Mouse (Mus musculus) c-Kit-positive CD71-negative TER-119-negative erythroid progenitor cells, embryonic 14.5 days (primary cell): Measurements from ENCODE around the gene Dync1li1.

Source experiments
- DNase-seq: peaks from one replicate; pipeline ENCODE4 v3.0.0-alpha.2; 2013; ENCODE audit warnings: low read depth

The Dync1li1 gene

DNA sequence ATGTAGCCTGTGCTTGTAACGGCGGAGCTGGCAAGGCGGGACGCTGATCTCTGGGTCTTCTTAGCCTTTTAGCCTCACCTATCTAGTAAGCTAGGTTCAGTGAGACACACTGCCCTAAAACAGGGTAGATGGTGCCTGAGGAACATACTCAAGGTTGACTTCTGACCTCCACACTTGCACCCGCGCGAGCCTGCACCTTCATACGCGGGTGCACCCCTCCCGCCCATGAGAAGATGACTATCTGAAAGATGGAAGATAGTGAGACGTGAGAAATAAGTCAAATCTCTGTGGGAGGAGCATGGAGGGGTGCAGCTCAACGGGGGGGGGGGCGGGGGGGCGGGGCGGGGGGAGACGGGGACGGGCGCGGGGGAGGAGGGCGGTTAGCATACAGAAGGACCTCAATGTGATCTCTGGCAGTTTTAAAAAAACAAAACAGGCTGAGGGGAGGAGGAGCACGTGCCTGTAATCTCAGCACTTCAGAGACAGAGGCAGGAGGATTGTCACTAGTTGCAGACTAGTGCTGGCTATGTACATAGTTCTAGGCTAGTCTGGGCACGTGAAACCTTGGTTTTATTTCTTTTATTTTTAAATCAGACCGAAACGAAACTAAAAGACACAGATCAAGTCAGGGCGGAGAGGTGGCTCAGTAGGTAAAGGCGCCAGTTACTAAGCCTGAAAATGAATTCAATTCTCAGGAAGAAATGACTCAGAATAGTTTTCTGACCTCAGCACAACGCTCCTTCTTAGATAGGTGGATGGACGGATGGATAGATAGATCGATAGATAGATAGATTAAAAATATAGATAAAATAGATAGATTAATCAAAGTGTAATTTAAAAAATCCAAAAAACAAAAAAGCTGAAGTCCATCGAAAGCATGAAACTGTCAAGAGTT lies 41.6 kb downstream of the Dync1li1 start:
- no peak for DNase-seq

DNA sequence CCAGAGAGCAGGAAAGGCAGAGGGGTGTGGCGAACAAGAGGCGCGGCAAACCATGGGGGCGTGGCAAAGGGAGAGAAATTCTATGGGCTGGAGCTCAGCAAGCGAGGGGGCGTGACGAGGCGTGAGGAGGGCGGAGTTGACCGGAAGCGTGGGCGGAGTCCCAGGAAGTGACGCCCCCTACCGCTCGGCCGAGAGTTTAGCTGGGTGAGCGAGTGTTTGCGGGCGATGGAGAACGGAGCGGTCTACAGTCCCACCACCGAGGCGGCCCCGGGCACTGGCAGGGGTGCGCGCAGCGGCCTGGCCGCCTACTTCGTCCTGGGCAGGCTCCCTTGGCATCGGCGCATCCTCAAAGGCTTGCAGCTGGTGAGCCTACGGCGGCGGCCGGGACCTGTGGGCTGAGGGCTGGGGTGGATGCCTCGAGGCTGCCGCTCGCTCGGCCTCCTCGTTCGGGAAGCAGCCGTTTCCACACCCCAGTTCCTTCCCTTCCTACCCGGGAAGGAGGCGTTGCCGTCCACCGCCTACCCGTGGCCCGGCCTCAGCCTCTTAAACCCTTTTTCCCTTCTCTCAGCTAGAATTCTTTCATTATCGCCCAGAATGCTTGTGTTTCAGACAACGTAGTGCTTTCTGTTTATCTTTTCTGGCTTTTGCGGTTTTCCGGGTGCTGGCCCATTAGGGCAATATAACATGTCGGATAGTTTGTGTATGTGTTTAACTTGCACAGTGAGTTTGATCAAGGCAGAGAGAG lies 42.6 kb downstream of the Dync1li1 start, which contains the start of gene Cmtm6:
Cmtm6 (plus strand) TSS at position 106 of the 745 bp plus-strand sequence.
- DNase-seq, result peak; percentile 93

DNA sequence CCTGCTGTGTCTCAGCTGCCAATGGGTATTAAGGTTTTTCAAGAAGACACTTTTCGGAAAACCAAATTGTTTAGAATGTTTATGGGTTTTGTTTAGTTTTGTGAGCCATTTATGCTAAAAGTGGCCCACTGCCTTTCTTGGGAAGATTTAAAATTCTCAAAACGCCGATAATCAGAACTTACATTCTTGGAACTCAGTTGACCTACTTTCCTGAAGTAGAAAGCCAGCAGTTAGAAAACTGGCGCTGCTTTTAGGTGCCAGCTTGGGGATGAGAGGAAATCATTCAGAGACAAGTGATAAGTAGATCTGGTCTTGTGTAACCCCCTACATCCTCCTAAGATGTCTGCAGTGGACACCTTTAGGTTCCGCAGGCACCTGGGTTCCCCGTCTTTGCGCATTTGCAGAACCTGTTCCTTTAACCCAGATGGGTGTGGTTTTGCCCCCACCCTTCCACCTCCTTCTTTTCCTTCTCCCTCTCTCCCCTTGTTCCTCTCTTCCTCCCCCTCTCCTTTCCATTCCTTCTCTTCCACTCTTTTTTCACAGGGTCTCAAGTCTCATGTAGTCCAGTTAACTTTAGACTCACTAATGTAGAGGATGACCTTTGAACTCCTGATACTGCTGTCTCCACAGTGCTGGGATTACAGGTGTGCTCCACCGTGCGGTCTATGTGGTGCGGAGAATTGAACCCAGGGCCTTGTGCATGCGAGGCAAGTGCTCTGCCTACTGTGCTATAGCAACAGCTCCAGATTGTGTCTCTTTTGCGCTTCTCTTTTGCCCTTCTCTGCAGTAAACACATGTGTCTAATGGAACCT lies 43.5 kb downstream of the Dync1li1 start:
- no peak for DNase-seq

DNA sequence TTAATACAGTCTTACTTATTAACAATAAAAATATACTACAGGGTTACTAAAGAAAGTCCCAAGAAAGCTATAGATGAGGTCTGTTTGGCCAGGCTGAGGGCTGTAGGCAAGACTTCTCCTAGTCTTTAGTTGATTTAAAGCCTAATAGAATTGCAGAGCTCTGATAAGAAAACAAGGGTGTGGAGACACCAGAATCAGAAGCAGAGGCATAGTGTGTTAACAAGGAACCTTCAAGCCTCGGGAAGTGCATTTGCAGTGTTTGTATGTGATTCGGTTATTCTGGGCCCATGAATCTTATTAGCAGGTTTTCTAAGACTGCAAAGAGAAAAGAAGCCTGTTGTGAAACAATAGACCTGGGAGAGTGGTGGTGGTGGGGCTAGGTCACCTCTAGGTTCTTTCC lies 44.6 kb downstream of the Dync1li1 start:
- no peak for DNase-seq

DNA sequence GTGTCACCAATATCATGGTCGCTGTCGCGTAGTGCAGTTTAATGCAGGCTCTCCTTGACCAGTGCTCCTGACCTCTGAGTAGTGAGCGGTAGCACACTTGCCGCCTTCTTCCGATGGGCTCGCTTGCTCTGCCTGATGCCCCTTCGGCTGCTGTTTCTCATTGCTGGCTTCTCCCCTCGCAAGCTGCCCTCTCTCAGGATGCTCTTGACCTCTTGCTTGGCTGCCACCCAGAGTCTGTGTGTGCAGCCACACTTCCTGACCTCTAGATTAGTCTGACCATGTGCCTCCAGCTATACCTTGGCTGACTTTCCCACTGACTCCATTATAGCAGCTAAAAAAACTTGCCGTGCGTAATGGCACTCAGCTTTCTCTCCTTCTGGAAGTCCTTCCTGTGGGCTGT lies 47.9 kb downstream of the Dync1li1 start:
- DNase-seq, result no peak

DNA sequence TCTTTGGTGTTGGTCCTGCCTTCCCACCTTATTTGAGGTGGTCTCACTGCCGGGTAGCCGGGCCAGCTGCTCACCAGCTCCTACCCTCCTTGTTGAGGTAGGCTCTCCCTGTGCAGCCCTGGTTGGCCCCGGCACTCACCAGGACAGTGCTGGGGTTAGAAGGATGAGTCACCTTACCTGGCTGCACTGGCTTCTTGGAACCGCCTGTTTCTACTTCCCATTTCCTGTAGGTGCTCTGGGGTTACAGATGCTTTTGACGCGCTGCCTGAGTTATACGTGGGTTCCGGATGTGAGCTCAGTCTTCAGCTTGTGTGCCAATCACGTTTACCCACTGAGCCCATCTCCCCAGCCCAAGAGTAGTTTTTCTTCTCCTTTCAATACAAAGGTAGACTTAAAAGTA lies 51.7 kb downstream of the Dync1li1 start:
- DNase-seq, result no peak

DNA sequence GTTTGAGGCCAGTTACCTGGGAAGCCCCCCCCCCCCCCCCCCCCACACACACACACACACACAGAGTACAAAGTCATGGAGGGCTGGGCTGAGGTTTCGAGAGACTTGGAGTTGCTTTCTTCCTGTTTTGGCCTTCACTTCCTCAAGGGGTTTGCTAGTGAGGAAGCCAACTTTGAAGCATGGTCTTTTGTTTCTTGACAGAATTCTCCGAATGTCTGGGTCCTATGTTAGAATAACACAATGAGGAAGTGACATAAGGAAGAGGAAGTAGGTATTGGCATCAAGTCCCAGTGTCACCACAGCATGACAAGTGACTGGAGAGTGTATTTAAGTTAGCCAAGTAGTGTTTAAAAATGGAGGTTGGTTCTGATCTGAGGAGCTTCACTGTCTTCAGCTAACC lies 54.1 kb downstream of the Dync1li1 start:
- DNase-seq, result peak; percentile 59

DNA sequence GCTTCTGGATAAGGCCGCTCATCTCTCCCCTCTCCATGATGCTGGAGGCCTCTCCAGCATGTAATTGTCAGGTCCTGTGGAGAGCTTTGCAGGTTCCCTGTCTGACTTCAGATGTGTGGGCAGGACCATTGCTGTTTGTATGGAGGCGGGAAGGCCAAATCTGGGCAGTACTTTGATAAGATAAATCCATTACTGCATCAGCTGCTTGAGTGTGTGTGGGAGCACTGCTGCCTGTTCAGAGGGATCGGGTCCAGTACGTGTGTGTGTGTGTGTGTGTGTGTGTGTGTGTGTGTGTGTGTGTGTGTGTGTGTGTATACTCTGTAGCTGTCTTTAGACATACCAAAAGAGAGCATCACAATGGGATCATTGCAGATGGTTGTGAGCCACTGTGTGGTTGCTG lies 56.6 kb downstream of the Dync1li1 start:
- DNase-seq, result no peak

DNA sequence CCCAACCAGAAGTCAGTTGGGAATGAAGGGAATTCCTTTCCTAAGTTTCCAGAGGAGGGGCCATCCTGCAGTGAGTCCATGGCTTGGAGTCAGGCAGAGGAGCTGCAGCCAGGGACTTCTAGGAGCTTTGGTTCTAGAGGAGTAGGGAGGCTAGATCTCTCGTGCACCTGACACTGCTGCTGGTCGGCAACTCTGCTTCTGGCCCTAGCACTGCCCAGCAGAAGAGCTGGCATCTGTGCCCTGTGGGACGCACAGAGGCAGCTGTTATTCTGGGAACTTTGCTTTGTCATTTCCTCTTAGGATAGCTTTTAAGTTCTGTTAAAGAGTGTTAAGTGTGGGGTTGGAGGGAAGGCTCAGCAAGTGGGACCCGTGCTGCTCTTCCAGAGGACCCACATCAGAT lies 57.1 kb downstream of the Dync1li1 start:
- no peak for DNase-seq

DNA sequence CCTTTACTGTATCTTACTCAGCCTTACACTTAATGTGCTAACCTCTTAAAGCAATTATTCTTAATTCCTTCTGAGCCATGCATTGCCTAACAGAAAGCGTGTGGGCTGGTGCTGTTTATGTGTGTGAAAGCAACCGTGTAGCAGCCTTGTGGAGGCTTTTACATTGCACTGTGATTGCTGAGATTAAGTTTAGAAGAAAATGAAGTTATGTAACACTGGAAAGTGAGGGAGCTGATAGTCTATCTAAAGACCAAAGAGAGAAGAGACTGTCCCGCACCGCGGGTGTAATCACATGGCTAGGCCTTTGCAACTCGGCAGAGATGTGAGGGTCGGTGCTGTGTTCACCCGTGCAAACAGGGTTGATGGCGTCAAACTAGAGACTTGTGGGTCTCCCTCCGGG lies 58.4 kb downstream of the Dync1li1 start:
- DNase-seq, result no peak

DNA sequence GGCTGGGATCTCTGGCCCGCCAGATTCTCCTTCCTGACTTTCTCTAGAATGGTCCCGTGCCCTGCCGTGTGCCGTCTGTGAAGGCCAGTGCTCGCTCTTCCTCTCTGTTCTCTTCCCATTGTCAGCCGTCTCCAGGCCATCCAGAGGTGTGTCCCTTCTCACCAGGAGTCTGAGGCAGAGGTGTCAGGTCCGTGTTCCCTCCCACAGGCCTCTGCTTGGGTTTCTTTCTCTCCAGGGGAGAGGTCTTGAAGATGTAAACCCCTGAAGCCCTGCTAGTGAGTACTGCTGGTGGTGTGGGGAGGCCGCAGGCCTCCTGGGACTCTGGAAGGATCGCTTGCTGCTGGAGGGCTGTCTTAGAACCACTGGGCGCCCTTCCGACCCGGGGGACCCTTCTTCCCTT lies 58.9 kb downstream of the Dync1li1 start:
- DNase-seq, result no peak

DNA sequence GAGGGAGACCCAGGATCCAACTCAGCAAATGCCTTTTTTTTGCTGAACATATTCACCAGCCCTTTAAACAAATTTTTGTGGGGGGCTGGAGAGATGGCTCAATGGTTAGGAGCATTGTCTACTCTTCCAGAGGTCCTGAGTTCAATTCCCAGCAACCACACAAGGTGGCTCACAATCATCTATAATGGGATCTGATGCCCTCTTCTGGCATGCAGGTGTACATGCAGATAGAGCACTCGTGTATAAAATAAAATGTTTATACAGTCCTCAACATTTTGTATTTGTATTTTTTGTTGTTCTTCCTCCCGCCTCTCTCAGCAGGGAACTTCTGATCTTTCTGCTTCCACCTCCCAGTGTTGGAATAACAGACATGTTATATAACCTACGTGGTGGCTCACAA lies 63.0 kb downstream of the Dync1li1 start:
- no peak for DNase-seq

DNA sequence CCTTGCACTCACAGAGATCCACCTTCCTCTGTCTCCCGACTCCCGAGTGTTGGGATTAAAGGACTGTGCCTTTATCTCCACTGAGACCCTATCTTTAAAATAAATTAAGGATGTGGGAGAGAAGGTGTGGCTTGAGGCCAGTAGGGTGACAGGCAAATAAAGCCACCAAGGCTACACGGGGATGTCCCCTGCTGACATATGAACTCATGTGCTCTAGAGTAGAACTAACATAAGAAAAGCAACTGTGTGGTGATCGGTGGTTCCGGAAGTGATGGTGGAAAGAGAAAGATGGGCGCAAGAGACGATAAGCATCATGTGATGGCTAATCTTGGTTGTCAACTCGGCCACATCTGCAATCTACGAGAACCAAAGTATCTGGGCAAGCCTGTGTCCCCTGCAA lies 63.7 kb downstream of the Dync1li1 start:
- no peak for DNase-seq

DNA sequence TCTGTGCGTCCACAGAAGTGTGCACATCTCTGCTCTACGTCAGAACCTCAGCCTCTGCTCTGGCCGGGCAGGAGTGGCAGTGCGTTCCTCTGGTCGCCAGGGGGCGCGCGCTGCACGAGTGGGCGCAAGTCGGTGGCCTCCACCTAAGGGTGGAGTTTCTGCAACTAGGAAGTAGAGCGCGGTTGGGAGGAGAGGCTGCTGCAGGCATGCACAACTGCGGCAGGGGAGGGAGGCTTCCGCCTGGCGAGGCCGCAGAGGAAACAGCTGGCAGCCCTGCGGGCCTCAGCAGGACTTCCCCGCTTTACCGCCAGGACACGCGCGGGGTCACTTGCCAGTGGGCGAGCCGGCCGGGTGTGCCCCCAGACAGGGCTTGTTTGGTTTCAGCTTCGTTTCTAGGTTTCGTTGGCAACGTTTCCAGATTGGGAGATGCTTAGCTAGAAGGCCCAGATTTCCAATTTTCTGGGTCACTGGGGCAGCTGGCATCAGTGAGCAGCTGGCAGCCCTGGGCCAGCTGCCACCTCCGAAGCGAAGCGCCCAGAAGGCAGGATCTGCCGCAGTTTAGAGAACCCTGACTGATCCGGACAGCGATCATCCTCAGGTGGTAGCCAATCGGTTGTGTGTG lies 64.4 kb downstream of the Dync1li1 start:
- DNase-seq, result peak; percentile 84

DNA sequence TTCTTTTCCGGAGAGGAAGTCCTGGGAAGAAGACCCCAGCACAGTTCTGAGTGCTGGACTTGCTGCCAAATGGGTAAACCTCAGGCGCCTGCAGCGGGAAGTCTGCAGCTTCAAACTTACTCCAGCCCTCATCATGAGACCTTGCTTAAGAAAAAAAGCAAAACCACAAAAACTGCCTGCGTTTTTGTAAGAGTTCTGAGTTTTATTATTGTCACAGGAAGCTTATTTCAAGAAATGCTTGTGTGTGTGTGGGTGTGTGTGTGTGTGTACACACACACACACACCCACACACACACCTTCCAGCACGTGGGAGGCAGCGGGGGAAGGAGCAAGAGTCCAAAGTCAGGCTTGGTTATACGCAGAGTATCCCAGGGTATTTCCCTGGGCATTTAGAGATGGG lies 69.7 kb downstream of the Dync1li1 start:
- no peak for DNase-seq

DNA sequence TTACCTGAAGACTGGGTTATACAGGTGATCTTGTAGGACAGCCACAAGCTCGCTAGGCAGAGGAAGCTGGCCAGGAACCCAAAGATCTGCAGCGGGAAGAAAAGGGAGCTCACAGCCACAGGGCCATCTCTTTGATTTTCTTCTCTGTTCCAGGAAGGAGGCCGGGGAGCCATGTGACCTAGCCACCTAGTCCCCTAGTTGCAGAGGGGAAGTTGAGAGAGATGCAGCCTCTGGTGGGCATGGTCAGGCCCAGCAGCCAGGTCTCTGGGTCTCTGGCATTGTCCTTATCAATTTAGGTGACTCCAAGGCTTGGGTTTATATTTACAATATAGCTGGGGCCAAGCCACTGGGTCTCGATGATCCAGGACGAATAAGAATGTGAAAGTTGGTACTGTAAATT lies 70.2 kb downstream of the Dync1li1 start:
- DNase-seq, result no peak

DNA sequence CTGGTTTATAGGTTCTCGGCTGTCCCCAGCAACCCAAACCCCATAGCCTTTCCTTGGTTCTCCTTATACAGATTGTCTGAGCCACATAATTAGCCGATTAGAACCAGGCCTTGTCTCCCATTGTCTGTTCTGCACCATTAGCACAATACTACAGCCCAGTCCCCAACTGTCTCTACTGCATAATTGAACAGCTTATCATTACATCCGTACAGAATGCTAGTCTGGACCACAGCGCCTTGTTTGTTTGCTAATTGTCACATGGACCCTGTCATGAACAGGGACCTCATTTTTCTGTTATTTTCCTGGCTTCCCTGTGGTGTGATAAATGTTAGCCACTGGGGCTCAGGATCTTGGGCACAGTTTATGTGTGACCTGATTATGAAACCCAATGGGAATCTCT lies 71.3 kb downstream of the Dync1li1 start:
- no peak for DNase-seq

DNA sequence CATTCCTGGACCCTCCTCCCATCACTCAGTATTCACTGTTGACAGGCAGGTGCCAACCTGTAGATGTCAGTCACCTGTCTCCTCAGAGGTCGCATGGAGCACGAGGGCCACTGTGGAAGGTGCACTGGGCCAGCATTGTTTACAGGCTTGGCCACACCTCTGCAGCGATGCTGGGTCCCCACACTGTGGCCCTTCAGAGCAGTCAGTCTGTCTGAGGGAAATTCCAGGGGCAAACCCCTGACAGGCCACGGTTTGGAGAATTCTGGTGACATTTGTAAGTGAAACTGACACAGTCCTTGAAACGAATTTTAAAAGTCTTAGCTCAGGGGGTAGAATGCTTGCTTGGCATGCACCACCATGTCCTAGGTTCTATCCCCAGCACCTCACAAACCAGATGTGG lies 71.8 kb downstream of the Dync1li1 start:
- DNase-seq, result no peak

DNA sequence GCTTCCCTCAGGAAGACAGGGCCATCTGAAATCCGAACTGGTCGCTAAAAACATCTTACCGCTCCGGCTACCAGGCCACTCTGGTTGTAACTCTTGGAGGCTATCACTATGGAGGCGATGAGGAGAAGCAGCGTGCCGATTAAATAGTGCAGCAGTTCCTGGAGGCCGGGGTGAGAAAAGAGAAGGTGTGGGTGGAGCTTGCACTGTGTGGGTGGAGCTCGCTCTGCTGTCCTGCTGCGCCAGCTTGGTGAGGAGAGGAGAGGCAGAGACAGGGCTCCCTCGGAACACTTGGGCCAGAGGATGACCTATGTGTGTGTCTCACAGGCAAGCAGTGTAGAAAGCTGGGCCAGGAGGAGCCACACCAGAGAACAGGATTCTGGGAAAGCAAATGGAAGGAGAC lies 73.3 kb downstream of the Dync1li1 start:
- DNase-seq, result no peak

DNA sequence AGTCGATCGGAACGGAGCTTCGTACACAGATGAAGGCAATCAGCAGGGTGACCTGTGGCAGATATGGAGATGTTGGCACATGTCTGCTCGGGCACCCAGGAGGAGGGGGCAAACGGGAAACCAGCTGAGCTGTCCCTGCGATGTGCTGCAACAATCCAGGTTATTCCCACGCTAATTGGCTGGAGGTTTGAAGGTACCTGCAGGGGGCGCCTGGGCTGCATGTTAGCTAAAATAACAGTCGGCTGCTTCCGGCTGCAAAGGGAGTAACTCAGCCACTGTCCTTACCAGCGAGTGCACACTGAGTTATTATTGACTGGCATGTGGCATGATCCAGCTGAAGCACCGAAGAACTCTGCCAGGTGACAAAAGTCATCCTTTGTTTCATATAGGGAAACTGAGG lies 74.8 kb downstream of the Dync1li1 start:
- DNase-seq, result no peak

DNA sequence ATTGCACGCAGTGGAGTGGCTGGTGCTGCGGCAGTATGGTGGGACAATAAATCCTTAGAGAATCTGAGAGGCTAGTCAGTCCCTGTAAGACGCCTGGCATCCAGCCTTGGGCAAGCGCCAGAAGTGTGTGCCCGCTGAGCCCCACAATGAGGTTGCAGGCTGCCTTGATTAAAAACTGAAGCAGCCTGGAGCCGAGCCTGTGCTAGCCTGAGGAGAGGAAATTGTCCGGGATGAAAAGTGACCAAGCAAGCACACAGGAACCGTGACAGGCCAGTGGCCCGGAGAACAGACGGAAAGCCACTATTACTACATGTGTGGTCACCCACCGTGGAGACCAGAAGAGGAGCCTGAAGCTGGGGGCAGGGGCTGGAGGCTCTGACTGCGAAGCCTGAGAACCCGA lies 78.4 kb downstream of the Dync1li1 start:
- no peak for DNase-seq

DNA sequence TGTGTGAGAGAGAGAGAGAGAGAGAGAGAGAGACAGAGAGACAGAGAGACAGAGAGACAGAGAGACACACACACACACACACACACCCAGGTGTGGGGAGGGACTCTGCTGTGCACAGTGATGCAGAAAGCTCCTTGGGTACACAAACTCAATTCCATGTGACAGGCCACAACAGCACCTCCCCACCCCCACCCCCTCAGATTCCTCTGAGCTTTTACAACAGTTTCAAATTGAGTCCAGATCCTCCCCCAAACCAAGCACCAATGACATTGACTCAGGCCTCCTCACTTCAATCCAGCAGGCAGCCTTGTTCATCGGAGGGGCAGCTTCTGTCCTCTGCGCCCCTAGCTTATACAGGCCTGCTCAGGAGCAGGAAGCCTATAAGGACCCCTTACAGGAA lies 78.9 kb downstream of the Dync1li1 start:
- no peak for DNase-seq
